Mouse (Mus musculus): ENCODE results near the gene Mrpl20. TPM values are rescaled to one million over a fixed set of nuclear protein-coding genes. Genes with fewer than 3 reads are reported as not detected.

Gene Mrpl20
- 131 and 143 TPM in 2 replicates for polyA plus RNA-seq (2012; rRNA removed)

GRCm38 (mm10) chr4:155802741-155803339 is at the start of gene Mrpl20:
TSS of gene Mrpl20 (plus strand) at chr4:155802878.

GRCm38 (mm10) chr4:155760613-155761355 is 41.9 kb upstream of the Mrpl20 start, which contains the start of gene Atad3a:
TSS of gene Atad3a (minus strand) at chr4:155761093.

GRCm38 (mm10) chr4:155774280-155774754 is 28.4 kb upstream of the Mrpl20 start, which contains the start of gene Vwa1:
TSS of gene Vwa1 (minus strand) at chr4:155774698.

GRCm38 (mm10) chr4:155785819-155786218 is 16.9 kb upstream of the Mrpl20 start, which contains the start of gene Tmem88b:
TSS of gene Tmem88b (minus strand) at chr4:155785874.

GRCm38 (mm10) chr4:155790021-155790489 is 12.6 kb upstream of the Mrpl20 start, which contains the start of gene Ankrd65:
TSS of gene Ankrd65 (plus strand) at chr4:155790439.

GRCm38 (mm10) chr4:155811929-155812664 is 9.4 kb downstream of the Mrpl20 start, which contains the start of gene Ccnl2:
TSS of gene Ccnl2 (plus strand) at chr4:155812489.

GRCm38 (mm10) chr4:155831205-155831766 is 28.6 kb downstream of the Mrpl20 start, which contains the start of gene Aurkaip1:
TSS of gene Aurkaip1 (plus strand) at chr4:155831272.

GRCm38 (mm10) chr4:155839483-155839910 is 36.8 kb downstream of the Mrpl20 start, which contains the start of gene Mxra8:
TSS of gene Mxra8 (plus strand) at chr4:155839680.

GRCm38 (mm10) chr4:155846871-155847578 is 44.3 kb downstream of the Mrpl20 start, which contains the start of gene Dvl1:
TSS of gene Dvl1 (plus strand) at chr4:155847402.

Other genes with a start within 250 kb of the Mrpl20 start
- 89.3 and 90.4 TPM in 2 replicates for gene Nadk, start 240.5 kb upstream of the Mrpl20 start, polyA plus RNA-seq (2012; rRNA removed)
- gene Slc35e2, start 201.5 kb upstream of the Mrpl20 start, polyA plus RNA-seq (2012; rRNA removed): 14.9 and 15.4 TPM in 2 replicates
- 41.9 and 42.1 TPM in 2 replicates for gene Cdk11b, start 178.0 kb upstream of the Mrpl20 start, polyA plus RNA-seq (2012; rRNA removed)
- gene Gm10563, start 157.5 kb upstream of the Mrpl20 start, polyA plus RNA-seq (2012; rRNA removed): not detected in 2 replicates
- 8.0 and 10.5 TPM in 2 replicates for gene Mmp23, start 149.5 kb upstream of the Mrpl20 start, polyA plus RNA-seq (2012; rRNA removed)
- gene Mib2, start 133.7 kb upstream of the Mrpl20 start, polyA plus RNA-seq (2012; rRNA removed): 122 and 127 TPM in 2 replicates
- 28.7 and 30.8 TPM in 2 replicates for gene Fndc10, start 108.5 kb upstream of the Mrpl20 start, polyA plus RNA-seq (2012; rRNA removed)
- gene Ssu72, start 98.1 kb upstream of the Mrpl20 start, polyA plus RNA-seq (2012; rRNA removed): 121 and 133 TPM in 2 replicates
- 53.0 and 58.0 TPM in 2 replicates for gene Tmem240, start 68.1 kb upstream of the Mrpl20 start, polyA plus RNA-seq (2012; rRNA removed)
- 107 and 111 TPM in 2 replicates for gene Atad3a, start 41.8 kb upstream of the Mrpl20 start, polyA plus RNA-seq (2012; rRNA removed)
- gene Vwa1, start 28.2 kb upstream of the Mrpl20 start, polyA plus RNA-seq (2012; rRNA removed): 28.3 and 29.3 TPM in 2 replicates
- gene Tmem88b, start 17.0 kb upstream of the Mrpl20 start, polyA plus RNA-seq (2012; rRNA removed): 1.6 and 1.7 TPM in 2 replicates
- gene Ankrd65, start 12.4 kb upstream of the Mrpl20 start, polyA plus RNA-seq (2012; rRNA removed): not detected in 2 replicates
- gene Ccnl2, start 9.6 kb downstream of the Mrpl20 start, polyA plus RNA-seq (2012; rRNA removed): 187 and 201 TPM in 2 replicates
- gene Aurkaip1, start 28.4 kb downstream of the Mrpl20 start, polyA plus RNA-seq (2012; rRNA removed): 96.7 and 108 TPM in 2 replicates
- 30.7 and 42.0 TPM in 2 replicates for gene Mxra8, start 36.8 kb downstream of the Mrpl20 start, polyA plus RNA-seq (2012; rRNA removed)
- gene Dvl1, start 44.5 kb downstream of the Mrpl20 start, polyA plus RNA-seq (2012; rRNA removed): 159 and 160 TPM in 2 replicates
- 0.44 and 0.55 TPM in 2 replicates for gene Tas1r3, start 60.5 kb downstream of the Mrpl20 start, polyA plus RNA-seq (2012; rRNA removed)
- 21.7 and 24.1 TPM in 2 replicates for gene Cptp, start 66.6 kb downstream of the Mrpl20 start, polyA plus RNA-seq (2012; rRNA removed)
- gene Ints11, start 66.7 kb downstream of the Mrpl20 start, polyA plus RNA-seq (2012; rRNA removed): 67.9 and 73.7 TPM in 2 replicates
- 92.1 and 92.2 TPM in 2 replicates for gene Pusl1, start 88.9 kb downstream of the Mrpl20 start, polyA plus RNA-seq (2012; rRNA removed)
- 112 and 119 TPM in 2 replicates for gene Acap3, start 88.9 kb downstream of the Mrpl20 start, polyA plus RNA-seq (2012; rRNA removed)
- gene Ube2j2, start 141.0 kb downstream of the Mrpl20 start, polyA plus RNA-seq (2012; rRNA removed): 113 and 114 TPM in 2 replicates
- 7.5 and 10.5 TPM in 2 replicates for gene C1qtnf12, start 159.4 kb downstream of the Mrpl20 start, polyA plus RNA-seq (2012; rRNA removed)
- 21.2 and 21.6 TPM in 2 replicates for gene B3galt6, start 189.8 kb downstream of the Mrpl20 start, polyA plus RNA-seq (2012; rRNA removed)
- gene Sdf4, start 190.0 kb downstream of the Mrpl20 start, polyA plus RNA-seq (2012; rRNA removed): 45.4 and 46.3 TPM in 2 replicates
- gene Tnfrsf4, start 211.0 kb downstream of the Mrpl20 start, polyA plus RNA-seq (2012; rRNA removed): 2.2 and 2.8 TPM in 2 replicates
- 0.09 and 0.19 TPM in 2 replicates for gene Tnfrsf18, start 223.3 kb downstream of the Mrpl20 start, polyA plus RNA-seq (2012; rRNA removed)

All from central nervous system, embryonic 18 days (tissue).